Mouse (Mus musculus) forebrain, postnatal 0 days (tissue): Measurements from ENCODE around the gene Mpi. TPM values are rescaled to one million over a fixed set of nuclear protein-coding genes. Genes with fewer than 3 reads are reported as not detected.
A peak's percentile ranks its signal among the peaks of the same experiment; 100 is the strongest.

Experiments used
- ATAC-seq: fragments of 200-750 bp; cut with Nextera tagmentation; 2 replicates; pipeline ENCODE4 v1.8.0; 2017; ENCODE audit warnings: mild to moderate bottlenecking, moderate library complexity
- DNase-seq: peaks from one replicate; pipeline ENCODE4 v3.0.0-alpha.2; 2015
- H3K27ac ChIP-seq: fragments of 300-500 bp; sonication (generic); 2 replicates; pipeline ENCODE4 v1.5.1; 2014; ENCODE audit warnings: low read depth, mild to moderate bottlenecking, antibody characterized with exemption, low read length, moderate library complexity, mixed read lengths
- H3K27me3 ChIP-seq: fragments of 300-500 bp; sonication (generic); 2 replicates; pipeline ENCODE4 v1.6.1; 2014; ENCODE audit warnings: mild to moderate bottlenecking, low read length, mixed read lengths; ENCODE audit not compliant: insufficient read depth
- H3K36me3 ChIP-seq: fragments of 300-500 bp; sonication (generic); 2 replicates; pipeline ENCODE4 v1.6.1; 2014; ENCODE audit warnings: mild to moderate bottlenecking, moderate library complexity; ENCODE audit not compliant: insufficient read depth
- H3K4me1 ChIP-seq: fragments of 300-500 bp; sonication (generic); 2 replicates; pipeline ENCODE4 v1.6.1; 2014; ENCODE audit warnings: antibody characterized with exemption; ENCODE audit not compliant: insufficient read depth
- H3K4me2 ChIP-seq: fragments of 300-500 bp; sonication (generic); 2 replicates; pipeline ENCODE4 v1.6.1; 2014; ENCODE audit warnings: low read depth, mild to moderate bottlenecking, moderate library complexity
- H3K4me3 ChIP-seq: fragments of 300-500 bp; sonication (generic); 2 replicates; pipeline ENCODE4 v1.5.1; 2014; ENCODE audit warnings: low read depth, low read length, mixed read lengths
- H3K9ac ChIP-seq: fragments of 300-500 bp; sonication (generic); 2 replicates; pipeline ENCODE4 v1.6.1; 2014; ENCODE audit warnings: mild to moderate bottlenecking
- H3K9me3 ChIP-seq: fragments of 300-500 bp; sonication (generic); 2 replicates; pipeline ENCODE4 v1.6.1; 2016; ENCODE audit warnings: low read length
- CTCF ChIP-seq: sonication (generic); IDR thresholded peaks from 2 replicates; pipeline ENCODE4 v1.5.1; 2016; ENCODE audit warnings: antibody characterized with exemption, control low read depth, low read depth
- WGBS: fragments of 180-500 bp; shearing (Covaris S2); extraction: QIAGEN DNeasy Blood & Tissue Kit; methylation state at CpG from one replicate; pipeline ENCODE4 v1.1.7; 2014; 5-methylcytosine and 5-hydroxymethylcytosine counted together
- polyA plus RNA-seq: library from polyadenylated mRNA; unstranded; fragments of >200 nt; fragmentation: Nextera tagmentation; extraction: Ambion mirVana; gene quantifications from 2 replicates; pipeline ENCODE4 v1.2.1, GENCODE M21; 2015
- total RNA-seq: library from RNA; depleted of rRNA; stranded (reverse); fragments of >200 nt; gene quantifications from 2 replicates; pipeline ENCODE4 v1.2.3, GENCODE M21; 2014; rRNA removed

The Mpi gene
- total and polyA plus RNA-seq, 2 experiments from 2014 or later, result 46.1 to 49.3 TPM

DNA sequence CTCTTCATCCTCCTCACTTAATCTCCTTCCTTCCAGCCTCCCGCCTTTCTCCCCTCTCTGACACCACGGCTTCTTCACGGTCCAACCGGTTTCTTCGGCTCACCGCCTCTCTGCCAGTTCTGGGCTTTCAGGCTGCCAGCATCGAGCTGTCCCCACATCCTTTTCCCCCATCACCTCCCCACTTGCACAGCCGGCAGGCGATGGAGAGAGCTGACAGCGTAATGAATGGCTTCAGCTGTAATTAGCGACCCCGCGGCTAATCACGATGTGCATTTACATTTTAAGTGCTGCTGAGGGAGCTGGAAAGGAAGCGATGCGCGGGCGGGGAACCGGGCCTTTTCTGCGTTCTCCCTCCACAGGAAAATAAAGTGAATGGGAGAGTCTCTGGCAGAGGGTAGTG lies 50.7 kb downstream of the Mpi start:
- Histone ChIP-seq H3K27me3 (0 out of 2 replicates have a peak, but pooled peaks cover 8% of the 10 kb centered on the region), H3K9me3 (no peaks in the 10 kb centered on the region), H3K4me2 (peak overlapping the region; percentile 95), H3K4me1 (peaks cover 27% of the 10 kb centered on the region), H3K9ac (peak overlapping the region; percentile 10), H3K36me3 (no peaks in the 10 kb centered on the region), H3K4me3 (peak overlapping the region; percentile 41), H3K27ac (peak overlapping the region; percentile 79)
- WGBS, result 3% methylated on average over 20 of the region's 20 CpGs
- DNase-seq (peak; percentile 85), ATAC-seq (peak; percentile 74)
- TF ChIP-seq CTCF, result no peak

GRCm38 (mm10) chr9:57501452-57501851 lies 51.1 kb downstream of the Mpi start:
- Histone ChIP-seq H3K4me1 (peaks cover 27% of the 10 kb centered on the region), H3K9ac (peak overlapping the region; percentile 10), H3K36me3 (no peaks in the 10 kb centered on the region), H3K27ac (peak overlapping the region; percentile 79), H3K4me3 (peak overlapping the region; percentile 41), H3K27me3 (0 out of 2 replicates have a peak, but pooled peaks cover 8% of the 10 kb centered on the region), H3K4me2 (peak overlapping the region; percentile 95), H3K9me3 (no peaks in the 10 kb centered on the region)
- ATAC-seq (no peak), DNase-seq (no peak)
- no peak for TF ChIP-seq CTCF
- WGBS, result 4% methylated on average over 13 of the region's 13 CpGs

DNA sequence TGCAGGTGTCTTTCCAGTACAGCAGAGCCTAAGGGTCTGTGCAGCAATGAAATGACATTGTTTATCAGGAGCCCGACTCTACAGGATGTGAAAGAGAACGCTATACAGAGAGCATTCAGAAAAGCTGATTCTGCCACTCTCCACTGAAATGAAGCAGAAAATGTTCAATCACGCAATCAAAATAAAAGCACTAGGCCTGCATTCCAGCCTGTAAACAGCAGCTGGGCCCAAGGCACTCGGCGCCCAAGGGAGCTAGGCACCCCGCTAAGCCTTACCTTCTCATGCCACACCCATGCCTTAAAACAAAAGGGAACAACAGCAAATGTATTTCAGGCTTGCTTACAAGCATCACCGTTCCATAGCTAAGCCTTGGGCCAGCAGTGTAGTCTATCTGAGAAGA lies 54.0 kb downstream of the Mpi start:
- no peaks in the 10 kb centered on the region for H3K36me3 ChIP-seq
- H3K9ac ChIP-seq, result no peak overlapping the region
- ATAC-seq (no peak), DNase-seq (no peak)
- peaks cover 16% of the 10 kb centered on the region for H3K4me1 ChIP-seq
- H3K27ac ChIP-seq, result peak overlapping the region; percentile 31
- H3K4me2 ChIP-seq, result no peak overlapping the region
- no peak overlapping the region for H3K4me3 ChIP-seq
- 29% methylated on average over 7 of the region's 7 CpGs for WGBS
- H3K27me3 ChIP-seq, result no peaks in the 10 kb centered on the region
- no peaks in the 10 kb centered on the region for H3K9me3 ChIP-seq
- TF ChIP-seq CTCF, result no peak

- Histone ChIP-seq H3K4me2 (no peak overlapping the region), H3K27me3 (no peaks in the 10 kb centered on the region), H3K27ac (no peak overlapping the region), H3K4me3 (no peak overlapping the region), H3K36me3 (no peaks in the 10 kb centered on the region), H3K9me3 (no peaks in the 10 kb centered on the region), H3K9ac (no peak overlapping the region), H3K4me1 (peaks cover 9% of the 10 kb centered on the region)
- ATAC-seq, result no peak
- no peak for DNase-seq
- TF ChIP-seq CTCF, result no peak
- WGBS, result 61% methylated on average over 5 of the region's 5 CpGs
Observed at GRCm38 (mm10) chr9:57497236-57497635, 55.3 kb downstream of the Mpi start.

- Histone ChIP-seq H3K27ac (no peak overlapping the region), H3K9ac (no peak overlapping the region), H3K27me3 (no peaks in the 10 kb centered on the region), H3K4me2 (no peak overlapping the region), H3K4me3 (no peak overlapping the region), H3K9me3 (no peaks in the 10 kb centered on the region), H3K4me1 (no peaks in the 10 kb centered on the region), H3K36me3 (no peaks in the 10 kb centered on the region)
- DNase-seq (no peak), ATAC-seq (no peak)
- TF ChIP-seq CTCF, result no peak
Observed at GRCm38 (mm10) chr9:57494970-57495369, 57.6 kb downstream of the Mpi start.

Other genes with a start within 250 kb of the Mpi start
- 16.2 and 20.5 TPM in 2 replicates for gene Ppcdc, start 112.6 kb downstream of the Mpi start, total RNA-seq
- 14.9 and 18.3 TPM in 2 replicates for gene Ppcdc, start 112.6 kb downstream of the Mpi start, polyA plus RNA-seq
- gene Scamp5, start 84.7 kb downstream of the Mpi start, total RNA-seq, result 252 and 282 TPM in 2 replicates
- 167 and 175 TPM in 2 replicates for gene Scamp5, start 84.7 kb downstream of the Mpi start, polyA plus RNA-seq
- gene Rpp25, start 48.7 kb downstream of the Mpi start, total RNA-seq, result 24.7 and 30.2 TPM in 2 replicates
- 40.9 and 46.5 TPM in 2 replicates for gene Rpp25, start 48.7 kb downstream of the Mpi start, polyA plus RNA-seq
- gene Cox5a, start 31.5 kb downstream of the Mpi start, total RNA-seq, result 236 and 279 TPM in 2 replicates
- gene Cox5a, start 31.5 kb downstream of the Mpi start, polyA plus RNA-seq, result 1,027 and 1,112 TPM in 2 replicates
- 25.1 and 29.9 TPM in 2 replicates for gene Fam219b, start 15.2 kb downstream of the Mpi start, total RNA-seq
- gene Fam219b, start 15.2 kb downstream of the Mpi start, polyA plus RNA-seq, result 19.8 and 26.8 TPM in 2 replicates
- gene Scamp2, start 8.2 kb upstream of the Mpi start, total RNA-seq, result 29.3 and 36.3 TPM in 2 replicates
- gene Scamp2, start 8.2 kb upstream of the Mpi start, polyA plus RNA-seq, result 37.3 and 42.8 TPM in 2 replicates
- gene Ulk3, start 36.7 kb upstream of the Mpi start, total RNA-seq, result 24.6 and 31.4 TPM in 2 replicates
- 6.0 and 15.6 TPM in 2 replicates for gene Ulk3, start 36.7 kb upstream of the Mpi start, polyA plus RNA-seq
- 0.67 and 1.8 TPM in 2 replicates for gene Cplx3, start 53.5 kb upstream of the Mpi start, total RNA-seq
- gene Cplx3, start 53.5 kb upstream of the Mpi start, polyA plus RNA-seq, result 1.2 and 2.6 TPM in 2 replicates
- gene Lman1l, start 68.0 kb upstream of the Mpi start, total RNA-seq, result not detected in 2 replicates
- gene Lman1l, start 68.0 kb upstream of the Mpi start, polyA plus RNA-seq, result not detected in 2 replicates
- gene Csk, start 100.9 kb upstream of the Mpi start, total RNA-seq, result 105 and 135 TPM in 2 replicates
- gene Csk, start 100.9 kb upstream of the Mpi start, polyA plus RNA-seq, result 37.0 and 46.3 TPM in 2 replicates
- gene Cyp1a2, start 130.9 kb upstream of the Mpi start, total RNA-seq, result not detected in 2 replicates
- gene Cyp1a2, start 130.9 kb upstream of the Mpi start, polyA plus RNA-seq, result not detected in 2 replicates
- 0.38 and 0.67 TPM in 2 replicates for gene Cyp1a1, start 135.2 kb upstream of the Mpi start, total RNA-seq
- 0.30 and 0.42 TPM in 2 replicates for gene Cyp1a1, start 135.2 kb upstream of the Mpi start, polyA plus RNA-seq
- gene Edc3, start 155.8 kb upstream of the Mpi start, total RNA-seq, result 7.2 and 10.2 TPM in 2 replicates
- gene Edc3, start 155.8 kb upstream of the Mpi start, polyA plus RNA-seq, result 23.5 and 27.8 TPM in 2 replicates
- 79.7 and 105 TPM in 2 replicates for gene Clk3, start 213.1 kb upstream of the Mpi start, total RNA-seq
- gene Clk3, start 213.1 kb upstream of the Mpi start, polyA plus RNA-seq, result 55.4 and 61.7 TPM in 2 replicates